Mouse (Mus musculus) kidney, postnatal 0 days (tissue): ENCODE results near the gene Cap2. TPM values are rescaled to one million over a fixed set of nuclear protein-coding genes. Genes with fewer than 3 reads are reported as not detected.

Experiments used
- ATAC-seq: fragments of 200-750 bp; cut with Nextera tagmentation; replicated peaks from 2 replicates; pipeline ENCODE4 v1.8.0; 2017; ENCODE audit warnings: low read depth, moderate number of reproducible peaks, moderate TSS enrichment, moderate library complexity; ENCODE audit not compliant: low FRiP score
- DNase-seq: peaks from one replicate; pipeline ENCODE4 v3.0.0-alpha.2; 2016; ENCODE audit warnings: low spot score
- H3K27ac ChIP-seq: fragments of 300-500 bp; sonication (generic); 2 replicates; pipeline ENCODE4 v1.5.1; 2014; ENCODE audit warnings: mild to moderate bottlenecking
- H3K27me3 ChIP-seq: fragments of 300-500 bp; sonication (generic); 2 replicates; pipeline ENCODE4 v1.6.1; 2014; ENCODE audit warnings: low read length, mixed read lengths; ENCODE audit not compliant: insufficient read depth
- H3K36me3 ChIP-seq: fragments of 300-500 bp; sonication (generic); 2 replicates; pipeline ENCODE4 v1.6.1; 2014; ENCODE audit warnings: low read length, mixed read lengths; ENCODE audit not compliant: insufficient read depth
- H3K4me1 ChIP-seq: fragments of 300-500 bp; sonication (generic); replicated peaks from 2 replicates; pipeline ENCODE4 v1.6.1; 2014; ENCODE audit warnings: antibody characterized with exemption, low read length, mixed read lengths; ENCODE audit not compliant: insufficient read depth
- H3K4me2 ChIP-seq: fragments of 300-500 bp; sonication (generic); 2 replicates; pipeline ENCODE4 v1.6.1; 2014; ENCODE audit warnings: mild to moderate bottlenecking, low read length, moderate library complexity, mixed read lengths
- H3K4me3 ChIP-seq: fragments of 300-500 bp; sonication (generic); replicated peaks from 2 replicates; pipeline ENCODE4 v1.5.1; 2014; ENCODE audit warnings: low read depth, low read length
- H3K9ac ChIP-seq: fragments of 300-500 bp; sonication (generic); 2 replicates; pipeline ENCODE4 v1.6.1; 2014; ENCODE audit warnings: low read depth, low read length
- H3K9me3 ChIP-seq: fragments of 300-500 bp; sonication (generic); replicated peaks from 2 replicates; pipeline ENCODE4 v1.6.1; 2016; ENCODE audit warnings: low read length, inconsistent platforms, mixed read lengths
- CTCF ChIP-seq: IDR thresholded peaks from 2 replicates; pipeline ENCODE4 v1.5.1; 2016; ENCODE audit warnings: antibody characterized with exemption, low read depth, mild to moderate bottlenecking, moderate library complexity
- WGBS: fragments of 180-500 bp; shearing (Covaris S2); extraction: QIAGEN DNeasy Blood & Tissue Kit; methylation state at CpG from one replicate; pipeline ENCODE4 v1.1.7; 2014; 5-methylcytosine and 5-hydroxymethylcytosine counted together
- polyA plus RNA-seq: library from polyadenylated mRNA; unstranded; fragments of >200 nt; fragmentation: Nextera tagmentation; extraction: Ambion mirVana; gene quantifications from 2 replicates; pipeline ENCODE4 v1.2.1, GENCODE M21; 2015

The Cap2 gene
- polyA plus RNA-seq, 1 experiment from 2014 or later, result 3.6 TPM

DNA sequence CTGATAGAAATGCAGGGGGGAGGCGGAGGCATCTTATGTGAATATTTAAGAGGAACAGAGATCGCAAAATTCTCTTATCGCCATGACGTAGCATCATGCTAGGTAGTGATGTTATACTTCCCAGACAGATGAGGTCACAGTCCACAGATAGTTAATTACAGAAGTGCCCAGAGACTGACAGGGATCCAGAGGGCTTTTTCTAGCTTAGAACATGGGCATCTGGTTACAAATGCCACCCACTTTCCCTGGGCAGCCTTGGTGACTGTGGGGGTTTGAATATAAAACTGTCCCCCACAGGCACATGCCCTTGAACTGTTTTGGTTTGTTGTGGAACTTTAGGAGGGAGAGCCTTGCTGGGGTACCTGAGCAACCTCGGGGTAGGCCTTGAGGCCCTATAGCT lies 87.0 kb downstream of the Cap2 start:
- no peak for TF ChIP-seq CTCF
- DNase-seq (no peak), ATAC-seq (no peak)
- H3K4me1 ChIP-seq, result 0 out of 2 replicates have a peak, but pooled peaks cover 5% of the 10 kb centered on the region
- H3K9ac ChIP-seq, result no peak overlapping the region
- H3K9me3 ChIP-seq, result no peaks in the 10 kb centered on the region
- H3K36me3 ChIP-seq, result no peaks in the 10 kb centered on the region
- H3K27me3 ChIP-seq, result no peaks in the 10 kb centered on the region
- no peak overlapping the region for H3K4me2 ChIP-seq
- 85% methylated on average over 5 of the region's 5 CpGs for WGBS
- H3K27ac ChIP-seq, result no peak overlapping the region
- H3K4me3 ChIP-seq, result no peak overlapping the region

- no peak for TF ChIP-seq CTCF
- WGBS, result 90% methylated on average over 4 of the region's 4 CpGs
- Histone ChIP-seq H3K27ac (no peak overlapping the region), H3K9me3 (no peaks in the 10 kb centered on the region), H3K36me3 (no peaks in the 10 kb centered on the region), H3K4me3 (no peak overlapping the region), H3K9ac (no peak overlapping the region), H3K27me3 (no peaks in the 10 kb centered on the region), H3K4me1 (0 out of 2 replicates have a peak, but pooled peaks cover 5% of the 10 kb centered on the region), H3K4me2 (no peak overlapping the region)
- DNase-seq (no peak), ATAC-seq (no peak)
Measured at GRCm38 (mm10) chr13:46590885-46591284, 89.2 kb downstream of the Cap2 start.

DNA sequence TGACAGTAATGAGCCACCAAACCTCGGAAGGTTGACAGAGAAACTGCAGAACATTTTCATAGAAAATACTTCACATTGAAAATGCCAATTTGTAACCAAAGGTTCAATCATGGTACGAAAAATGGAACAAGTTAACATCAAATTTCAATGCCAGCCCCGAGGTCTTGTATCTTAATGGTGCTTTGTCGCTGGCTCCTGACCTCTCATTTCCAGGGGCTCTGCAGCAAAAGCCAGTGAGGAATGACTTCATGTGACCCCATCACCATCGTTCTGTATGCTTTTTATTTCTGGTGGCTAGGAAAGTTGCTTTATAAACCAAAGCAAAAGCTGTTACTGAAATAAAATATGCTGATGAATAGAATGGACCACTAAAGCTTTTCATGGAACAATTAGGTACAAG lies 99.0 kb downstream of the Cap2 start:
- H3K4me3 ChIP-seq, result no peak overlapping the region
- DNase-seq (no peak), ATAC-seq (no peak)
- H3K27me3 ChIP-seq, result no peaks in the 10 kb centered on the region
- no peak overlapping the region for H3K27ac ChIP-seq
- no peak for TF ChIP-seq CTCF
- H3K4me2 ChIP-seq, result no peak overlapping the region
- no peaks in the 10 kb centered on the region for H3K36me3 ChIP-seq
- H3K9ac ChIP-seq, result no peak overlapping the region
- H3K9me3 ChIP-seq, result no peaks in the 10 kb centered on the region
- 81% methylated on average over 5 of the region's 5 CpGs for WGBS
- no peaks in the 10 kb centered on the region for H3K4me1 ChIP-seq

- no peak for ATAC-seq
- Histone ChIP-seq H3K4me3 (no peak overlapping the region), H3K4me1 (no peaks in the 10 kb centered on the region), H3K27ac (no peak overlapping the region), H3K9ac (no peak overlapping the region), H3K27me3 (no peaks in the 10 kb centered on the region), H3K36me3 (no peaks in the 10 kb centered on the region), H3K9me3 (no peaks in the 10 kb centered on the region), H3K4me2 (no peak overlapping the region)
- no peak for DNase-seq
- TF ChIP-seq CTCF, result no peak
- WGBS, result 85% methylated on average over 2 of the region's 2 CpGs
Measured at GRCm38 (mm10) chr13:46601386-46601785, 99.7 kb downstream of the Cap2 start.

GRCm38 (mm10) chr13:46602674-46603073 lies 101.0 kb downstream of the Cap2 start:
- Histone ChIP-seq H3K4me2 (no peak overlapping the region), H3K9ac (no peak overlapping the region), H3K4me3 (no peak overlapping the region), H3K27me3 (no peaks in the 10 kb centered on the region), H3K27ac (no peak overlapping the region), H3K9me3 (no peaks in the 10 kb centered on the region), H3K36me3 (no peaks in the 10 kb centered on the region), H3K4me1 (no peaks in the 10 kb centered on the region)
- WGBS, result 79% methylated on average over 11 of the region's 11 CpGs
- no peak for ATAC-seq
- no peak for DNase-seq
- no peak for TF ChIP-seq CTCF

- no peaks in the 10 kb centered on the region for H3K36me3 ChIP-seq
- H3K9me3 ChIP-seq, result no peaks in the 10 kb centered on the region
- H3K27ac ChIP-seq, result no peak overlapping the region
- ATAC-seq (no peak), DNase-seq (no peak)
- no peak for TF ChIP-seq CTCF
- H3K4me3 ChIP-seq, result no peak overlapping the region
- H3K4me1 ChIP-seq, result no peaks in the 10 kb centered on the region
- H3K4me2 ChIP-seq, result no peak overlapping the region
- no peaks in the 10 kb centered on the region for H3K27me3 ChIP-seq
- no peak overlapping the region for H3K9ac ChIP-seq
- 46% methylated on average over 3 of the region's 3 CpGs for WGBS
Measured at GRCm38 (mm10) chr13:46611033-46611432, 109.4 kb downstream of the Cap2 start.

DNA sequence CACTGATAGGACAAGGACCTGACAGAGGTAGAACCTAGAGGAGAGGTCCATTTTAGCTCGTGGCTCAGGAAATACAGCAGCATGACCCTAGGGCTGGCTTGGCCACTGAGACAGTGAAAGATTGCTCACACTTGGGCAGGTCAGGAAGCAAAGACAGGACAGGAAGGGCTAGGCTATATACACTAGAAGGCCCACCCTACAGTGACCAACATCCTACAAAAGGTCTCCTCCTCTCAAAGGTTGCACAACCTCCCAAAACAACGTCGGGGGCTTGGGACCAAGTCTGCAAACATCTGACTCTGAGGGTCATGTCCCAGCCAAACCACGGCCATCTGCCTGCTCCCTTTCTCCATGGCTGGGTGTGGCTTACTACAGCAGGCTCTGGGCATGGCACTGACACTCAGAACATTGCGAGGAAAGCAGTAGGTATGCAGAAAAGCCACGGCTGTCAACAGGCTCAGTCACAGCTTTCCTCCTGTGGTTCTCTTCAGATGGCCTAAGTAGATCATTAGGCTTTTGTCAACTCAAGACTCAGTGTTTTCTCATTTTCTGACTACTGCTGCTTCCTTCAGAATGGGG lies 112.1 kb downstream of the Cap2 start:
- H3K36me3 ChIP-seq, result no peaks in the 10 kb centered on the region
- no peak overlapping the region for H3K27ac ChIP-seq
- ATAC-seq (no peak), DNase-seq (no peak)
- WGBS, result 69% methylated on average over 6 of the region's 6 CpGs
- TF ChIP-seq CTCF, result no peak
- no peak overlapping the region for H3K9ac ChIP-seq
- H3K9me3 ChIP-seq, result no peaks in the 10 kb centered on the region
- no peak overlapping the region for H3K4me3 ChIP-seq
- no peaks in the 10 kb centered on the region for H3K4me1 ChIP-seq
- no peaks in the 10 kb centered on the region for H3K27me3 ChIP-seq
- H3K4me2 ChIP-seq, result no peak overlapping the region
